Mouse (Mus musculus): ENCODE results near the gene Atp5g2.

DNA sequence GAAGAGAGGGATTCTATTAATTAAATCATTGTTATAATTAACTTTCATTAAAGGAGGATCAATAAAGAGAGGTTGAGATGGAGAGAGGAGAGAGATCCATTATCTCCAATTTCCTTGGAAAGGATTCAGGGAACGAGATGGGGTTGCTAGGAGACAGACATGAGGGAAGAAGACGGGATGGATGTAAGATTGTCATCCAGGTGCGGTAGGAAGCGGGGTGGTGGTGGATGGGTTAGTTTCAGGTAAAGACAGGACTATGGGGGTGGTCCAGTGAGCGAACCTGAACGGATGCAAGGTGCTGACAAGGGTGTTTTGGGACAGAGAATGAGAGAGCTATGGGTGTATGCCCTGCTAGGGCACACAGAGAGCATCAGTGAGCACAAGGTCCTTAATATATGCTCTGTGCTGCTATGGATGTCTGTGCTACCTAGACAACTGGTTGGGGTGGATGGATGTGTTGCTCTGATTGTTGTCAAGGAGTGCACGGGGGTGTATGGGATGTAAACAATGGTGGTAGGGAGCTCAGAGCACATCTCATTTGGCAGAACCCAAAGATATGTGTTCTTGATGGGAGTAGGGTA, 33.9 kb upstream of the Atp5g2 start:
- TF ChIP-seq CTCF (IDR thresholded peaks at IDR 0.05; ENCODE audit: low read depth, low read length) (no peak), POLR2A (IDR thresholded peaks at IDR 0.05; ENCODE audit: borderline replicate concordance, low read depth, low read length) (no peak)
